Mouse (Mus musculus) intestine, embryonic 16.5 days (tissue): Measurements from ENCODE around the gene Lrrc58. TPM values are rescaled to one million over a fixed set of nuclear protein-coding genes. Genes with fewer than 3 reads are reported as not detected.

Experiments used
- ATAC-seq: fragments of 200-750 bp; cut with Nextera tagmentation; 2 replicates; pipeline ENCODE4 v1.8.0; 2017; ENCODE audit warnings: moderate TSS enrichment, moderate library complexity
- H3K27ac ChIP-seq: fragments of 300-500 bp; sonication (generic); 2 replicates; pipeline ENCODE4 v1.5.1; 2014; ENCODE audit warnings: mild to moderate bottlenecking, low read length
- H3K27me3 ChIP-seq: fragments of 300-500 bp; sonication (generic); replicated peaks from 2 replicates; pipeline ENCODE4 v1.6.1; 2014; ENCODE audit warnings: low read length, control low read depth, mixed read lengths; ENCODE audit not compliant: control insufficient read depth, insufficient read depth
- H3K36me3 ChIP-seq: fragments of 300-500 bp; sonication (generic); 2 replicates; pipeline ENCODE4 v1.6.1; 2014; ENCODE audit warnings: low read length, control low read depth; ENCODE audit not compliant: control insufficient read depth, insufficient read depth
- H3K4me1 ChIP-seq: fragments of 300-500 bp; sonication (generic); 2 replicates; pipeline ENCODE4 v1.6.1; 2014; ENCODE audit warnings: low read length, control low read depth, mixed read lengths; ENCODE audit not compliant: control insufficient read depth, insufficient read depth
- H3K4me2 ChIP-seq: fragments of 300-500 bp; sonication (generic); 2 replicates; pipeline ENCODE4 v1.6.1; 2014; ENCODE audit warnings: low read depth, low read length, control low read depth
- H3K4me3 ChIP-seq: fragments of 300-500 bp; sonication (generic); 2 replicates; pipeline ENCODE4 v1.5.1; 2014; ENCODE audit warnings: mild to moderate bottlenecking, low read length
- H3K9ac ChIP-seq: fragments of 300-500 bp; sonication (generic); 2 replicates; pipeline ENCODE4 v1.6.1; 2014; ENCODE audit warnings: low read depth, low read length
- H3K9me3 ChIP-seq: fragments of 300-500 bp; sonication (generic); 2 replicates; pipeline ENCODE4 v1.6.1; 2016; ENCODE audit warnings: low read length, control low read depth; ENCODE audit not compliant: control insufficient read depth
- WGBS: fragments of 180-500 bp; shearing (Covaris S2); extraction: QIAGEN DNeasy Blood & Tissue Kit; methylation state at CpG from one replicate; pipeline ENCODE4 v1.1.7; 2014; 5-methylcytosine and 5-hydroxymethylcytosine counted together
- polyA plus RNA-seq: library from polyadenylated mRNA; unstranded; fragments of >200 nt; fragmentation: Nextera tagmentation; extraction: Ambion mirVana; gene quantifications from 2 replicates; pipeline ENCODE4 v1.2.1, GENCODE M21; 2015

Gene Lrrc58
- polyA plus RNA-seq, 1 experiment from 2014 or later, result 33.5 TPM

DNA sequence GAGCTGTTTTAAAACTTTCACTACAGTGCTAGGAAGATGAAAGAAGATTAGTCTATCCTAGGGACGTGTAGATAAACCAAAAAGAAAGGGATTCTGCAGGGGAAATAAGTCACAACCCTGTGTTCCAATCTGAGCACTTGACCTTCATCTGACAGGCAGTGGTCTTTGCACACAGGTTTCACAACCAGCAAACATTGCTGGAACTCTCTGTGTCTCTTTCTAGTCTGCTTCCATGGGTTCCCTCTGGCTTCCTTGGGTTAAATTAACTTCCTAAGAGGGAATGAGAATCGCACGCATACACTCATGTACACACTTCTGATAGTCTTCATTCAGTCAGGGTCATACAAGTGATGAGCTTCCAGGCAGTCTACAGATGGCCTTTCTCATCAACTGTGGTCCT lies 4.3 kb upstream of the Lrrc58 start:
- Histone ChIP-seq H3K4me2 (no peak overlapping the region), H3K4me3 (no peak overlapping the region), H3K9ac (no peak overlapping the region), H3K27me3 (no peaks in the 10 kb centered on the region), H3K9me3 (no peaks in the 10 kb centered on the region), H3K4me1 (no peaks in the 10 kb centered on the region; the same call in 1 of the 2 replicates), H3K36me3 (no peaks in the 10 kb centered on the region), H3K27ac (no peak overlapping the region)
- WGBS, result 75% methylated on average over 3 of the region's 3 CpGs
- ATAC-seq, result no peak

GRCm38 (mm10) chr16:37865841-37866240 lies 2.3 kb upstream of the Lrrc58 start:
- no peaks in the 10 kb centered on the region for H3K27me3 ChIP-seq
- no peak overlapping the region for H3K9ac ChIP-seq
- WGBS, result 80% methylated on average over 9 of the region's 9 CpGs
- peaks cover 6% of the 10 kb centered on the region for H3K4me1 ChIP-seq
- no peak overlapping the region for H3K4me2 ChIP-seq
- H3K27ac ChIP-seq, result no peak overlapping the region
- no peaks in the 10 kb centered on the region for H3K36me3 ChIP-seq
- no peaks in the 10 kb centered on the region for H3K9me3 ChIP-seq
- H3K4me3 ChIP-seq, result no peak overlapping the region
- ATAC-seq, result no peak

DNA sequence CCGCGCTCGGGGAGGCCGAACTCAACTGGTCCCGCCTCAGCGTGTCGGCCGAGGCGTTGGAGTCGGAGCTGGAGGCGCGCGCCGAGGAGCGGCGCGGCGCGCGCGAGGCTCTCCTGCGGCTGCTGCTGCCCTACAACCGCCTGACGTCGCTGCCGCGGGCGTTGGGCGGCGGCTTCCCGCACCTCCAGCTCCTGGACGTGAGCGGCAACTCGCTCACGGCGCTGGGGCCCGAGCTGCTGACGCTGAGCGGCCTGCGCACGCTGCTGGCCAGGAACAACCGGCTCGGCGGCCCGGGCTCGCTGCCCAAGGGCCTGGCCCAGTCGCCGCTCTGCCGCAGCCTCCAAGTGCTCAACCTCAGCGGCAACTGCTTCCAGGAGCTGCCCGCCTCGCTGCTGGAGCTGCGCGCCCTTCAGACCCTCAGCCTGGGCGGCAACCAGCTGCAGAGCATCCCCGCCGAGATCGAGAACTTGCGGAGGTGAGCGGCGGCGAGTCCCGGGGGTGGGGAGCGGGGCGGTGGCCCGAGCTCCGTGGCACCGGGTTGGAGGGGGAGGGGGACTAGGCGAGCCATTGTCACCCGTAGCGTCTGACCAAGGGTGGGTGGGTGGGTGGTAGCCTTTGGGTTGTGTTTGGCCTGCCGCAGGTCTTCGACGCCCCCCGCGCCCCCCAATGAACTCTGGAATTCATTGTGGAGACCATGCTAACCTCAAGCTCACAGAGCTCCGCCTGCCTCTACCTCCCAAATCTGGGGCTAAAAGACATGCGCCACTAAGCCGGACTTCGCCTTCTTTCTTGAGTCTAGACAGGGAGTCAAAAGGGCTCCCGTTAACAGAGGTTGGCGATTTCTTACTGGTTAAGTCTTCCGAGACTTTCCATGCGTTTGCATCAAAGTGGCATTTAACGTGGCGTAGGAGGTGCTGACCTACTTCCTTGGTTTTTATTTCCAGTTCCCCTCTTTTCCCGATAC lies 599 bp downstream of the Lrrc58 start:
- ATAC-seq, result peak; percentile 74
- under 1% methylated on average over 78 of the region's 87 CpGs for WGBS
- no peaks in the 10 kb centered on the region for H3K27me3 ChIP-seq

GRCm38 (mm10) chr16:37869470-37870231 lies 1.5 kb downstream of the Lrrc58 start:
- peak overlapping the region; percentile 99 for H3K9ac ChIP-seq
- no peaks in the 10 kb centered on the region for H3K9me3 ChIP-seq
- H3K27ac ChIP-seq, result peak overlapping the region; percentile 98
- WGBS, result 13% methylated on average over 4 of the region's 4 CpGs
- H3K4me1 ChIP-seq, result peaks cover 11% of the 10 kb centered on the region
- H3K27me3 ChIP-seq, result no peaks in the 10 kb centered on the region
- no peak for ATAC-seq
- H3K4me3 ChIP-seq, result peak overlapping the region; percentile 99
- peak overlapping the region; percentile 62 for H3K4me2 ChIP-seq
- no peaks in the 10 kb centered on the region for H3K36me3 ChIP-seq

More for the DNA sequence above, 599 bp downstream of the Lrrc58 start:
- peak overlapping the region; percentile 99 for H3K9ac ChIP-seq
- H3K4me1 ChIP-seq, result peaks cover 11% of the 10 kb centered on the region
- H3K36me3 ChIP-seq, result no peaks in the 10 kb centered on the region
- peak overlapping the region; percentile 99 for H3K4me3 ChIP-seq
- H3K4me2 ChIP-seq, result peak overlapping the region; percentile 62
- H3K27ac ChIP-seq, result peak overlapping the region; percentile 98
- H3K9me3 ChIP-seq, result no peaks in the 10 kb centered on the region

GRCm38 (mm10) chr16:37871112-37871715 lies 3.0 kb downstream of the Lrrc58 start:
- Histone ChIP-seq H3K4me2 (no peak overlapping the region), H3K9ac (no peak overlapping the region), H3K27ac (no peak overlapping the region), H3K36me3 (no peaks in the 10 kb centered on the region), H3K4me1 (peaks cover 11% of the 10 kb centered on the region), H3K27me3 (no peaks in the 10 kb centered on the region), H3K4me3 (no peak overlapping the region), H3K9me3 (no peaks in the 10 kb centered on the region)
- WGBS, result 73% methylated on average over 4 of the region's 4 CpGs
- ATAC-seq, result no peak

DNA sequence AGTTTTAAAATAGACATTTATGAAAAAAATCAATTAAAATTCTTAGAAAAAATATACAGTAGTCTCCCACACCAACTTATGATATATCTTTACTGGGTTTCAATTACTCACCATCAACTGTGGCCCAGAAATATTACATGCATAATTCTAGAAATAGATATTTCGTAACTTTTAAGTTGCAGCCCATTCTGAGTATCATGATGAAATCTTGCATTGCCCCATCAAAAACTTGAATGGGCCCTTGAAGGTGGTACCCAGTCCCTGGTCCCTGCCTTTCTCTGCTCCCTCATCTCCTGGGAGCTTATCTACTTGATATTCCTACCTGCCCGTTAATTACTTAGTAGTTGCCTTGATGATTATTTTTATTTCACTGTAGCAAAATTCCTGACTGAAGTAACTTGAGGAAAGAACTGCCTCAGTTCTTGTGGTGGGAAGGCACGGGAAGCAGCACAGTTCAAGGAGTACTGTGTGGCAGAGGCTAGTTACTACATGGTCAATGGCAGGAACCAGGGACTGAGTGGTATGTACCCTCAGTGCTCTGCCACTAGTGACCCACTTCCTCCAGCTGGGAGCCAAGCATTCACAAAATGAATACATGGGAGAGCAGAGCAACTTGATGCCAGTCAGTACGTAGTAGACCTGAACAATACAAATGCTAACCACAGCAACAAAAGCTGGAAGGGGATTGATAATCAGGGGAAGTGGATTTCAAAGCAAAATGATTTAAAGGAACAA lies 6.5 kb downstream of the Lrrc58 start:
- Histone ChIP-seq H3K4me3 (no peak overlapping the region), H3K9ac (no peak overlapping the region), H3K27me3 (no peaks in the 10 kb centered on the region), H3K27ac (no peak overlapping the region), H3K4me2 (no peak overlapping the region), H3K9me3 (no peaks in the 10 kb centered on the region), H3K36me3 (no peaks in the 10 kb centered on the region), H3K4me1 (peaks cover 11% of the 10 kb centered on the region)
- 82% methylated on average over 4 of the region's 4 CpGs for WGBS
- ATAC-seq, result no peak

- H3K4me1 ChIP-seq, result 0 out of 2 replicates have a peak, but pooled peaks cover 2% of the 10 kb centered on the region
- ATAC-seq, result no peak
- no peak overlapping the region for H3K9ac ChIP-seq
- 95% methylated on average over 3 of the region's 3 CpGs for WGBS
- H3K36me3 ChIP-seq, result peaks cover 1% of the 10 kb centered on the region
- H3K27ac ChIP-seq, result no peak overlapping the region
- H3K27me3 ChIP-seq, result no peaks in the 10 kb centered on the region
- H3K4me2 ChIP-seq, result no peak overlapping the region
- H3K4me3 ChIP-seq, result no peak overlapping the region
- H3K9me3 ChIP-seq, result no peaks in the 10 kb centered on the region
Measured at GRCm38 (mm10) chr16:37877406-37877805, 9.2 kb downstream of the Lrrc58 start.

DNA sequence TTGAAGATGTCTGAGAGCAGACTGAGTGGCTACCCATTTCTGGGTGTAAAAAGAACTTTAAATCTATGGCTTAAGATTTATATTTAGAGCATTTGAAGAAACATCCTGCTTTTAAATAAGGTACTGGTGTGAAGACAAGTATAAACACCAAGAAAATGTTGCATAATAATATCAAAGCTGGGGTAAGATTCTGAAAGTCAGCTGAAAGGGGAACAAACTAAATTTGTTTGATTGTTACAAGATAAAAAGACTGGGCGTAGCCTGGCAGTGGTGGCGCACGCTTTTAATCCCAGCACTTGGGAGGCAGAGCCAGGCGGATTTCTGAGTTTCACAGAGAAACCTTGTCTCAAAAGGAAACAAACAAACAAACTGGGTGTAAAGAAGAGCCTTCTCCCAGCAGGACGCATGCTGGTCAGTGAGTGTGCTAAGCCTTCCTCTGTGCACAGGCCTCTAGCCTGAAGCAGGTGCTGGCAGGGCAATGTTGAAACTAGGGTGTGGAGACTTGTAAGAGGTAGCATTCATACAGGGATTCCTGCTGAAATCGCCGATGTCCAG lies 10.8 kb downstream of the Lrrc58 start:
- 88% methylated on average over 7 of the region's 7 CpGs for WGBS

More for the DNA sequence above, 10.8 kb downstream of the Lrrc58 start:
- H3K36me3 ChIP-seq, result peaks cover 8% of the 10 kb centered on the region
- ATAC-seq, result no peak
- H3K9ac ChIP-seq, result no peak overlapping the region
- H3K4me2 ChIP-seq, result no peak overlapping the region
- H3K27me3 ChIP-seq, result no peaks in the 10 kb centered on the region
- no peak overlapping the region for H3K27ac ChIP-seq
- H3K4me3 ChIP-seq, result no peak overlapping the region
- 0 out of 2 replicates have a peak, but pooled peaks cover 2% of the 10 kb centered on the region for H3K4me1 ChIP-seq
- H3K9me3 ChIP-seq, result no peaks in the 10 kb centered on the region
